Mouse (Mus musculus): ENCODE measurements around the gene Efcab9.

DNA sequence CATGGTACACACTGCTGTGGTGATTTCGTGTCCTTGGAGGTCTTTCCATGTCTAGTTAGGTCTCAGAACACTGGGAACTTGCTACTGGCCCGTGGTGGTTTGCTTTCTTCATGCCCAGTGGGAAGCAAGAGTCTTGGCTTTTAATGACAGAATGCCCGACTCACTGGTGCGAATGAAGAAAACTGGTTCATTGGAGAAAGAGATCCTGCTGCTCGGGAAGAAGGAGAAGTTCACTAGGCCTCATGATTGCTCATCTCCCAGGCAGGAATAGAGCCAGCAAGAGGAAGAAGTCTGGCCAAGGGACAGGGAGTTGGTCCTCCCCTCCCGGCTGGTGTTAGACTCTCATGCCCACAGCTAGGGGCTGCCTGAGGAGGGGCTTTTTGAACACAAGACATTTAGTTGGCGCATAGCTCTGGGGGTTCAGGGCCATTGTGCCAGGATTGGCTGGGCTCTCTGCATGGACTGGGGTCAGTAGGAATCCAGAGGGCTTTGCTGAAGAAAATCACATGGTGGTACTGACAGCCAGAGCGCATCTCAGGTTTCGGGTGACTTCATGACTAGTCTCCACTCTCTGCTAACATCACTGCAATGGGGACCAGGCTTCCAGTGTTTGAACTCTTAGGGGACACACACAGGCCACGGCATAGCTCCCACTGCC, 24.6 kb upstream of the Efcab9 start:
- no peak for TF ChIP-seq CTCF (IDR thresholded peaks at IDR 0.05; ENCODE audit: borderline replicate concordance, insufficient read depth, low read depth, low read length)
- TF ChIP-seq POLR2A (IDR thresholded peaks at IDR 0.05; ENCODE audit: borderline replicate concordance, insufficient read depth, low read length), result no peak
